Mouse (Mus musculus) urinary bladder, adult 2 months (tissue): ENCODE data around the gene Gp1bb. TPM values are rescaled to one million over a fixed set of nuclear protein-coding genes. Genes with fewer than 3 reads are reported as not detected.

Experiments
- DNase-seq: peaks from one replicate; pipeline ENCODE4 v3.0.0; 2022; ENCODE audit warnings: low spot score
- polyA plus RNA-seq: library from polyadenylated mRNA; depleted of rRNA; stranded (reverse); fragments of >200 nt; gene quantifications from 2 replicates; pipeline ENCODE4 v1.2.3, GENCODE M21; 2012; rRNA removed

Gp1bb gene
- polyA plus RNA-seq: 0.55 and 0.59 TPM in 2 replicates

DNA sequence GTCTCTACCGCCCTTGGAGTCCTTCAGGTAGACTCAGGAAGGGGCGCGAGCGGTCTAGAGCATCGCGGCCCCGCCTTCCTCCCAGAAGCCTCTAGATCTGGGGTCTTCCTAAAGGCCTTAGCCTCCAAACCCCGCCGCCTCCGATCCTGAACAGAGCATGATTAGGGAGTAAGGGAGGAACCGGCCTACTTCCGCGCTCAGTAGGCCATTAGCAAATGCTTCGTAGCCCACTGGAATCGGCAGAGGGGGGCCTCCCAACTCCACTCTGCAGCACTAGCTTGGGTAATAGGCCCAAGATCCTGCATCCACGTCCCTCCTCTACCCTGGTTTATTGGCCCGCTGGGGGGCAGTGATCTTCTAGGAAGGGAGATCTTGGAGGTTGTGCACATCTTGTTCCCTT, at the start of gene Gp1bb:
TSS of gene Gp1bb (minus strand) at position 385 of the 400 bp plus-strand sequence.
- DNase-seq: no peak

- DNase-seq: no peak
Measured at GRCm38 (mm10) chr16:18669914-18670313, 47.7 kb upstream of the Gp1bb start.

DNA sequence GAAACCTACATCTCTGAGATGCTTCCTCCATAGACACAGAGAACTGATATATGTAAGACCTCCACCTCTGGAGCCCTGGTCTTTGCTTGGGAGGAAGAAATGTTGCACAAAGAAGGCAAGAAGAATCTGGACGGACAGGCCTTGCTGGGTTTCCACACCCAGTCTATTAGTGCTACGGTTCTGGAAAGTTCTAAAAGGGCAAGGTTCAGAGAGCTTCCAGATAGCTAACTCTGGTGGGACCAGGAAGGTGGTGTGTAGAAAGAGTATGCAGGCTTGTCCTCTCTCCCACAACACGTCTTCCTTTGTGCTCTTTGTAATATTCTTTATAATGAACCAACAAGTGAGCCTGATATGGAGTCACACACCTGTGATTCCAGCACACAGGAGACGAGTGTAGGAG, 36.4 kb upstream of the Gp1bb start:
- no peak for DNase-seq

- no peak for DNase-seq
Measured at GRCm38 (mm10) chr16:18655372-18656098, 33.3 kb upstream of the Gp1bb start.

DNA sequence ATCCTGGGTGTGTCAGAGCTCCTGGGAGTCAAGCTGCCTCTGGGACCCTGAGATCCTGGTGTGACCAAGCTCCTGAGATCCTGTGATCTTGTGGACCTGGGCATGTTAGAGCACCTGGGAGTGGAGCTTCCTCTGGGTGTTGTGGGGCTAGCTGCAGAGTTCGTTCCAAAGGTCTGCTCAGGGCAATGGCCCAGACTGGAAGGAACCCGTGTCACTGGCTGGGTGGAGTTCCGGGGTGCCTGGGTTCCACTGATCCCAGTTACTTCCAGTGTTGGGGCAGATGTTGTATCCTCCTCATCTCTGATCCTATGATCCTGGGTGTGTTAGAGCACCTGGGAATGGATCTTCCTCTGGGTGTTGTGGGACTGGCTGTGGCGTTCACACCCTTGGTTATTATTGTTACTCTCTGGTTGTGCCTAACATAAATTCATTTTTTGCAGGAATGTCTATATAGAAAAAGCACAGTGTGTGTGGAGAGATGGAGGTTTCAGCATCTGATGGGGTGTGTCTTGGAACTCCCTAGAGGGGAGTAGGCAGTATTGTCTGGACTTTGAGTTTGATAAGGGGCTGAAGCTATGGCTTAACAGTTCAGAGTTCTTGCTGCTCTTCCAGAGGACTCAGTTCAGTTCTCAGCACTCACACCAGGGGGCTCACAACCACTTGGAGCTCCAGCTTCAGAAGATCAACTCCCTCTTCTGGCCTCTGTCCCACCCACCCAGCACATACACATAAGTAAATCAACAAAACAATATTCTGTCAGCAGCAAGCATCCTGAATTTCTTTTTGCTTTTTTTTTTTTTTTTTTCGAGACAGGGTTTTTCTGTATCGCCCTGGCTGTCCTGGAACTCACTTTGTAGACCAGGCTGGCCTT, 31.3 kb upstream of the Gp1bb start:
- DNase-seq: no peak

DNA sequence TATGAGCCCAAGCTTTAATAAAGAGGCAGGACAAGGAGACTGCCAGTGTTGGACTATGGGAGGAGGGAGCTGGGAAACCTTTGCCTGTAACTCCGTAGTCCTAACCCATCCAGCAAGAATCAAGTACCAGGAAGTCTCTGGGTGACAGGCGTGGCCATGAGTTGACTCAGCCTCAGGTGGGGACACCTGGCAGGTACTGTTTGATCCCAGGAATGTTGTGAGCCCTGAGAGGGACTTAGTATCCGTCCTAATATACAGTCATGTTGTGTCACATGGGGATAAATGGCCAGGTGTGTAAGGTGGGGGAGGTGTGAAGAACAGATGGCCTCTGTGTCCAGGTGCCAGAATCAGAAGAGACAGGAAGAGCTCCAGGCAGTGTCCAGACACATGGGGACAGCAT, 26.9 kb upstream of the Gp1bb start:
- no peak for DNase-seq

DNA sequence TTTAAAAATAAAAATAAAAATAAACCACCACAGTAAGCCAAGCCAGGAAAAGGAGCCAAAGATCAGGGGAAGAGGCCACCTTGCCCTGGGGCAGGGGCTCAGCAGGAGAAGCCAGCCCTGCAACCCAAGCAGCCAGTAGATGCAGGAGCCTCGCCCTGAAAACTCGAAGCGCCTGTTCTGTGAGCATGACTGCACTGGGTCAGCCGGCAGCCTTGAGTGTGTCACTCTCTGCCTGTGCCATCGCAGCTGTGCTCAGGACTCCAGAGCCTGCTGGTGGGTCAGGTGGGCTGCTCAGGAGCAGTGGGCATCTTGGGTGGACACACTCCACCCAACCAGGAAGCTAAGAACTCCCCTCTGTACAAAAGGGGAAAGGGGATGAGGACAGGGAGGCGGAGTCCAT, 23.1 kb upstream of the Gp1bb start:
- no peak for DNase-seq

- no peak for DNase-seq
Measured at GRCm38 (mm10) chr16:18644485-18644884, 22.3 kb upstream of the Gp1bb start.

DNA sequence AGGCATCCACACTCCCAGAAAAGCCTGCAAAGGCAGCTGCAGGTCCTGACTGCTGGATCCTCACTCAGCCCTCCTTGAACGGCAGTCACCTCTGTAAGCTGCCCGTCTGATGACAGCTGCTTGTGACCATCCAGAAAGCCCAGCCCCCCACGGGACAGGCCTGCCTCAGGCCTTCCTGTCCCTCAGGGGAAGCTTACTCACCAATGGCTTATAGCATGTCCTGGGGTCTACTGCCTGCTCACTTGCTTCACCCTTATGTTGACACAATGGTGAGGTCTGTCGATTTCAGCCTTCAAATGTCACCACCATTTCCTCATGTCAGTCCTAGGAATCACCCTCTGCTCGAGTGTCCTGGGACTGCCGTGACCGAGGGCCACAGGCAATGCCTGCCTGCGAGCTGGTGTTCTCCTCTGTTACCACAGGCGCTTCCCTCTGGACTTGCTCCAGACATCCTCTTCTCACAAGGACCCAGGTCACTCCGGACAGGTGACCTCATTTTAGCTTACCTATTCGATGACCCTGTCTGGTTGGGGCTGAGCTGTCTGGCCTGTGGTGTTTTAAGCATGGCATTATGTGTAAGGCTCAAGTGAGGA, 21.3 kb upstream of the Gp1bb start:
- no peak for DNase-seq

- no peak for DNase-seq
Measured at GRCm38 (mm10) chr16:18642897-18643296, 20.7 kb upstream of the Gp1bb start.

- peak; percentile 8 for DNase-seq
Measured at GRCm38 (mm10) chr16:18642291-18642690, 20.1 kb upstream of the Gp1bb start.

DNA sequence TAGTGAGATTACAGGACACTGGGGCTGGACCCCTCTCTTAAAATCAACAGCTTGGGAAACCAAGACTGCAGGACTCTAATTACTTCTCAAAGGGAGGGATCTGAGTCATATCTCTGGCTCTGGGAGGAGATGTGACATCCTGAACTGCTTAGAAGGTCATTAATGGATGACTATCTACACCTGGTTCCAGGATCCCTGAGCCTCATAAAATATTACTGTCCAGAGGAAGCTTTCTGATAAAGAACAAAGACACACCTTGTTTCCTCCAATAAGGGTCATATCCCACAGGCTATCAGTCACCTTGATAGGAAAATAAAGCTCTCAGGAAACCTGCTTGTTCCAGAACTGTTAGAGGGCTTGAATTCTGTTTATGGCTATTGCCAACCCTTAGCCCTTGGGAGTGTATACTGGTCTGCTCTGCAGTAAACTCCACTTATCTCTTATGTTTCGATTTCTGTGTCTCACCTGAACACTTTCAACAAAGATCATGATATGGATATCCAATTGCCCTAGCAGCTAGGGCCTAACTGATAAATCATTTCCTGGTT, 17.3 kb upstream of the Gp1bb start:
- DNase-seq: no peak

GRCm38 (mm10) chr16:18638396-18638795, 16.2 kb upstream of the Gp1bb start:
- peak; percentile 2 for DNase-seq

- peak; percentile 3 for DNase-seq
Measured at GRCm38 (mm10) chr16:18636804-18637203, 14.6 kb upstream of the Gp1bb start.

DNA sequence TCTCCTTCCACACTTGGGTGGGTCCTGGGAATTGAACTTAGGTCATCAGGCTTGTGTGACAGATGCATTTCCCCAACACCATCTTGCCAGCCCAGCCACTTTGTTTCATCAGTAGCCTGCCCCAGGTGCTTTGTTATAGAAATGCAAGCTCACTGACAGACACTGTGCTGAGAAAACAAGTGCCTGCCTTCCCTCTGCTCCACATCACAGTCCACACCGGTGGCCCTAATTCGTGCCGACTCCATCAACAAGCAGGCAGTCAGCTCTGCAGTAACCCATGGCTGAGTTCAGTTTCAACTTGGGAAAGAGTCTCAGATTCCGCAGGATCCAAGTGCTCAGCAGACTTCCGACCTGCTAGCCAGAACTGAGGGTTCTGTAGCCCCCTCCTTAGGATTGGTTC, 14.2 kb upstream of the Gp1bb start:
- DNase-seq: peak; percentile 3

DNA sequence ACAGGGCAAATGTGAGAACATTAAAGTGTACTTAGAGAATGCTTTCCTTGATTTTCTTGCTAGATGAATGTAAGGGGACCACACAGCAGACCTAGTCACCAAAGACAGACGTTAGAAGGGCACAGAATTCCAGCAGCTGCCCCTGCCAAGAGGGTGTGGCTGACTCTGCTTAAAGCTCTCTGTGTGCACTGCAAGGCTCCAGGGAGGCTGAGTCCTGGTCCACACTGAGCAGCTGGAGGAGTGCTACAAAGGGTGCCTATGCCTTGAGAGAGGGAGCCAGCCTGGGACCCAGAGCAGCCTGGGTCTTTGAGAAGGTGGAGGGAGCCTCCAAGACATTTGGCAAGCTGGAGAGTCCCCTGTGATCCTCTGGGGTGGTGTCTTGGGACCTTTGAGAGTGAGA, 11.1 kb upstream of the Gp1bb start:
- peak; percentile 14 for DNase-seq

- DNase-seq: peak; percentile 11
Measured at GRCm38 (mm10) chr16:18632816-18633215, 10.6 kb upstream of the Gp1bb start.

- DNase-seq: peak; percentile 12
Measured at GRCm38 (mm10) chr16:18632059-18632458, 9.9 kb upstream of the Gp1bb start.

DNA sequence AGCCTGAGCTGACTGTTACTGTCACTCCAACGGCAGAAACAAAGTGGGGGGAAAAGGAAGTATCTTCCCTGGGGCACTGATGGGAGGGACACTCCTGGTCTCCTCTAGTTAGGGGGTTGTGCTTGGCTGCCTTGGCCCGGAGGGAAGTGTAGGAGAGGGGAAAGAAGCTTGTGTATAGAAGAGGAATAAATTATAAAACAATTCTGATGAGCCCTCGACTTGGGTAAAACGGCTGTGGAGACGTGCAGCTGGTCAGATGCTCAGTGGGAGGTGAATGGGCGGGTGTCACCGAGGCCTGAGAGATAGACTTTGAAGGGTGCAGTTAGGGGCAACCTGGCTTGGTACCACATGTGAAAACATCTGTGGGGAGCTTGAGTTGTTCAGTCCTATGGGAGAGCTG, 8.9 kb upstream of the Gp1bb start:
- DNase-seq: peak; percentile 13

DNA sequence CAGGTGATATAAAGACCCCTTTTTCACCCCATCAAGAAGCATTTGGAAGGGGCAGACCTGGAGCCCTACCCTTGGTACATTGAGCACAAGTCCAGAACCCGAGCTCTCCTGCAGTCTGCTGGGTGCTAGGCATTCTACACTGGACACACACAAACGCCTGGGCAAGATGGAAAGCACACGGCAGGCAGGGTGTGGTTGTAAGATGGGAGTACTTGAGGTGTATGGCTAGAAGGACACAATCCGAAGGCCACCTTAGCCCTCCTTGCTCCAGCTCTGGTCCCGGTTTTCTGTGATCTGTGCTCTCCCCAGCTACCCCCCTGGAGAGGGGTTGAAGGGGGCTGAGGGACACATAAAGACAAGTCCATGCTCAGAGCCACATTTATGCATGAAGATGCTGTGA, 8.1 kb upstream of the Gp1bb start:
- no peak for DNase-seq

GRCm38 (mm10) chr16:18629390-18630231, 7.4 kb upstream of the Gp1bb start, which contains the start of gene Sept5:
Gene Sept5 (minus strand): TSS chr16:18629954.
- peak; percentile 65 for DNase-seq
